Mouse (Mus musculus) kidney, adult 11 months (tissue): ENCODE results near the gene 4930432M17Rik.

Experiments
- DNase-seq: peaks from one replicate; pipeline ENCODE4 v3.0.0; 2022

Gene 4930432M17Rik

DNA sequence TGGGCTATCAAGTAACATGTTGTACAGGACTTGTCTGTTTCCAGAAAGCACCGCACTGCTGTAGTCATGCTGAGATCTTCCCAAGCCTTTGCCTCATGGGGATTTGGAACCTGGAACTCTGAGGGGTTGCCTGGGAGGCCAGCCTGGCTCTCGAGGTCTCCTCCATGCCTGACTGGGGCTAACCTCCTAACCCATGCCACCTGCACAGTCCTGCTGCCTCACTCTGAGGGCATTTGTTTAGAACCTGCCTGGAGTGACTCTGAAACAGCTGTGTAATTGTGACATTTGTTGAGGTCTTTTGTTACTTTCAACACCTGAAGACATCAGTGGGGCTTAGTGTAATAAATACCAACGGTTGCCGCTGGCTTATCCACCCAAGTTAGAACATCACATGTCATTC lies 41.7 kb downstream of the 4930432M17Rik start:
- DNase-seq: no peak

DNA sequence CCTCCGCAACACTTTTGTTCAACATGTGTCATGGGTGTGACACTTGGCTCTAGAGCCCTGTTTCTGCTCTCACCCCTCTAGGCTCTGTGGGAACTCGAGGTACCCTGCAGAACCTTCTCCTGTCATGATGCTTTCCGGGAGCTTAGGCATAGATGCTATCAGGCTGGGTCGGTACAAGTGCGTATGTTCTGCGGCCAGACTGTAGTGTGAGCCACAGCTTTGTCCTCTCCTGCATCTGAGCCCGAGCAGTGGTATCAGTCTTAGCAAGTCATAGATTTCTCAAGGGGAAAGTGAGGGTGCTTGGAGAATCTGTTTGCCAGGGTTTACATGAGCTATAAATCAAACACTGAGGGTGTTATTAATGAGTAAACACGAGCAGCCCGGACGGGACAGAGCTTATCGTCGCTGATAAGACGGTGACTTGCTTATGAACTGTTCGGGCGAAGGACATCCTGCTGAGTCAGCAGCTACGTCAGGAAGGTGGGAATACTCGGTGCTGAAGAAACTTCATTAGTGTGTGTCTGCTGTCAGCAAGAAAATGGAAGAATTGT lies 42.7 kb downstream of the 4930432M17Rik start:
- no peak for DNase-seq

DNA sequence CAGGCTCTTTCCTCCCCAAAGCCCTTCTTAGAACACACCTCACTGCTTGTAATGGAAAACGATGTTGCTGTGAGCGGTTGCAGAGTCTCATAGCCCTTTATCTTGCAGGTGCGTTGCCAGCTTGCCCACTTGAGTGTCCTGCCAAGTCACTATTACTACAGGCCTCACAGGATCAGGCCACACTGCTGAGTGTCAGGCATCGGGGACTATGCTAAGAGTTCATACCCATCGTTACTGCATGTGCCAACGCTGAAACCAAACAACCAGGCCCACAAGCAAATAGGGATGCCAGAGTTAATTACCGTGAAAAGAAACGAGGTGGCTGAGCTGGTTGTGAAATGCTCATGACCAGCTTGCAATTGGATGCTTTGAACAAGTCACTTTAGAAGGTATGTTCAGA lies 43.3 kb downstream of the 4930432M17Rik start:
- DNase-seq: peak; percentile 55

DNA sequence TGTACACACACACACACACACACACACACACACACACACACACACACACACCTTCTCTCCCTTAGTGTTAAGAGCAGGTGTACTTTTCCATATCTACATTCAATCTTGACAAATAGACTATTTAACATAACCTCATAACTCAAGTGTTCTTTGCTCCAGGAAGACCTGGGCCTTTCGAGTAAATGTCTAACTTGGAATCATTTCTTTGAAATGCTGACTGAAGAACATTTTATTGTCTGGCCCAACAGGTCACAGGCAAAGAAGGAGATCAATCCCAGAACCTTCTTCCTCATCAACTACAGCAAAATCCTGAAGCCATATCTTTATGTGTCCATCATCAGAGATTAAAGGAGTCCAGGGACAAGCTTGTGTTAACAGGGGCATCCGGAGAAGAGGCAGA lies 43.9 kb downstream of the 4930432M17Rik start:
- DNase-seq: no peak

DNA sequence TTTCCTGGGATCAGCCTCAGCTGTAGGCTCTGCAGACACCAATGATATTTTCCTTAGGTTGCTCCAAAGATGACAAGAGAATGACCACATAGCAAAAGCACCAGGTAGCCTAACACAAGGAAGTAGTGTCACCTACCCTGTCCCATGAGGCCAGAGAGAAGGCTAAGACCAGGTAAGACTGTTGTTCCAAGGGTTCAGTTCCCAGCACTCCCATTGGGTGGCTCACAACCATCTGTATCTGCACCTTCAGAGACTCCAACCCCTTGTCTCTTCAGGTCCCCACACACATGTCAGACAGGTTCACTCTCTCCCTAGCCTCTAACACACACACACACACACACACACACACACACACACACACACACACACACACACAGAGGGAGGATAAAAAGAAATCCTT lies 44.8 kb downstream of the 4930432M17Rik start:
- no peak for DNase-seq

DNA sequence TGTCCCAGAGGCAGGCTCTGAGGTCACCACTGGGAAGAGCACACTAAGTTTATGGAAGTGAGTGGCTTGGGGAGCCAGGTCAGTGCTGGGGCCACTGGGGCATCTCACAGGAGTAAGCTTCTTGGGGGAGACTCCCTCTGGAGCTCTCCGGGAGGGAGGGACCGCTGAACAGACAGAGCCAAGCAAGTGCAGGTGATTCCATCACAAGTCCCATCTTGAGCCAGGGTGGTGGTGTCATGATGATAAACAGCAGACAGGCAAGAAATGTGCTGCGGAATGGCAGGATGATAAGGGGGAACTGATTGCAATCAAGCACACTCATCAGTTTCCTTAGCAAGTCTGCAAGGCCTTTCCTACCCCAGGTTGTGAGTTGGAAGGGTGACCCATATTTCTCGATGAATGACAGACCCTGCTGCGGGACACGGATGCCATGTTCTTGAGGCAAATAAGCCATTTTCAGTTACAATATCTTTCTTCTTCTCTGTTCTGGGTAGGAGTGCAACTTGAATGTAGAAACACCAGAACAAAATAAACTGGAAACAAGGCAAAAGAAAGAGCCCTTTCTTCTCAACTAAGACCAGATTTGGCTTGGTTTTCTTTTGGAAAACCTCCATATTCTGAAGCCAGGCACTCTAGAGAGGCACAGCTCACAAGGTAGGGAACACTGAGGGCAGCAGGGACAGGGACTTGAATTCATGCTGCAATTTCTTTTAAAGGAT lies 45.3 kb downstream of the 4930432M17Rik start:
- no peak for DNase-seq

DNA sequence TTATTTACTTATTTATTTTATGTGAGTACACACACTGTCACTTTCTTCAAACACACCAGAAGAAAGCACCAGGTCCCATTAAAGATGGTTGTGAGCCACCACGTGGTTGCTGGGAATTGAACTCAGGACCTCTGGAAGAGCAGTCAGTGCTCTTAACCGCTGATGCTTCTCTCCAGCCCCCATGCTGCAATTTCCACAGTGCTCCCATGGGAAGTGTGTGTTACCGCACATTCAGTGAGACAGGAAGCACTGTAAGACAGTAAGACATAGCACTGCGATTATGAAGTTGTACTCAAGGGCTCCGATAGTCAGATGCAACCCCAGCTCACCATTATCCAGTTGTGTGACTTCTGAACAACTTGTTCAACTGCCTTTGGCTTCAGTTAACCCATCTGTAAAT lies 45.9 kb downstream of the 4930432M17Rik start:
- DNase-seq: no peak

DNA sequence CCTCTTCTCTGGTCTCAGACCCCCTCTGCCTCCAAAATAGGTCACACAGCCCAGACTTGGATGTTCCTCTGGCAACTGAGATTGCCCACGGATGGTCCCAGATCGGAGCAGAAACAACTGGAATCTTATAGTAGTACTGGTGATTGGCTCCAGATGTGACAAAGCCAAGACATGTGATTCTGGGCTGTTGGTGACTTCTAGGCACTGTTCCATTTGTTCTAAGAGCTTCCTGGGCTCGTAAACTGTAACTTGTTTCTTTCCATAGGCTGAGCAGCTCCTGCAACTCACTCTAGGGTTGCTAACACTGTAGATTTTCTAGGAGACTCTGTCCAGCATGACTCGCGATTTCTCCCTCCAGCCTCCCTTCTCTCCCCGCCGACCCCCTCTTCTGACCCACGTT lies 48.1 kb downstream of the 4930432M17Rik start:
- no peak for DNase-seq

DNA sequence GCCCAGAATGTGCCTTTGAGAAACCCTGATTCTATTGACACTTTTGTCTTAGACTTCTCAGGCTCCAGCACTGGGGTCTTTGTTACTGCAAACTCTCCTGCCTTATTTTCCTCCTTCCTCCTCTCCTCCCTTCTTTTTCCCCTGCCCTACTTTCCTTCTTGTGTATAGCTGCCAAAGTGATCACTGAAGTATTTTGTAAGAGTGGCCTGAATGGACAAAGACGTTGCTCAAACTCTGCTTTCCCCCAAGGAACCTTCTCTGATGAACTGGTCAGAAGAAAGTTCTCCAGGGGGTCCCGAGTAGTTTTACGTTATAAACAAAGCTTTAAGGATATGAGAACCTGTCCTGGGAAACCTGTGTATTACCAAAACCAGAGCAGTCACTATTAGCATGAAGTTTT lies 49.1 kb downstream of the 4930432M17Rik start:
- no peak for DNase-seq

DNA sequence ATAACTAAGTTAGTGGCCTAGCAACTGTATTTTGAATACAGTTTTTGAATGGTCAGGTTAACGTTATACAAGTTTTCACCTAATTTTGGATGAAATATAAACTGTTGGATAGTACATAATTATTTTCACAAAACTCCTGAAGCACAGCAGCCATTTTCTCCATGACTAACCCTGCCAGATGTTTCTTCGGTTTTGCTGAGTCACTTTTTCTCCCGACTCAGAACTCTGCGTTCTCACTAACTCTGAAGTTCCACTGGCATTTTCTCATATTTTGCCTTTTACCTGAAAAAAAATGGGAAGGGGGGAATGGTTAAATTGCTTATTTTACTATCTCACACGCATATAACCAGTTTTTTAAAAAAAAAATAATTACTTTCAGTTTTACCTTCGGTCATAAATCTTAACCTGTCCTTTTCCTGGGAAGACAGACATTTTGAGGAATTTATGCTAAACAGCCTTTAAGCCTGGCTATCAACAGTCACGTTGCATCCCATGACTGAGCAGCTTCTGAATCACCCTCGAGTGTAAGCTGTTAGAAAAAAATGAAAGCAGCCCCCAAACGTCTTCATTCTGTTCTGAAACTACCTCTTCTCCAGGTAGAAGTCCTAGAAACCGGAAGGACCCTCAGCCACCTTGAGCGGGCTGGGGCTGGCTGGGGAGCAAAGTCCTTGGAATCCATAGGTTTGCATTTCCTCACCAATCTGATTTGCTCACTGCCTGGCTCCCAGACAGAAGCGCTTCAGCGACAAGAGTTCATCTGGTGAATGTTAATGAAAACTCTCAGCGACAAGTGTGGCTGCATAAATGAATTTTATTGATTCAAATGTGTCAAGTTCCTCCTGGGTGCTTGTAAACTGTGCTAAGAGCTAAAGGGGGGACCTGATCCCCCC lies 50.5 kb downstream of the 4930432M17Rik start:
- no peak for DNase-seq

DNA sequence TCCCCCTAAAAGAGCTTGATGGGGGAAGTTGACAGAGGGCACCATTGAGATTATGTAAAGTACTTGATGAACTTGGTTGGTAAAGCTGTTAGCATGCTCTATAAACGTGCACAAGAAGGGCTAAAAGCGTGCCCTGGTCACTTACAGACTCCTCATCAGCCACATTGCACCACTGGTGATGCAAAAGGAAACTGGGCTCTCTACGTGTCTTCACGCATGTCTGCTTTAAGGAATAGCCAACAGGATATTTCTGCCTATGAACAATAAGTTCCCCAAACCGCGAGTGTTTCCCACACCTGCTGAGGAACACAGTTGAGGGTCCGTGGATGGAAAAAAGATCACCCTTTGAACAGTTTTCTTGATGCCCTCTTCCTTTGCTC lies 51.1 kb downstream of the 4930432M17Rik start:
- no peak for DNase-seq

DNA sequence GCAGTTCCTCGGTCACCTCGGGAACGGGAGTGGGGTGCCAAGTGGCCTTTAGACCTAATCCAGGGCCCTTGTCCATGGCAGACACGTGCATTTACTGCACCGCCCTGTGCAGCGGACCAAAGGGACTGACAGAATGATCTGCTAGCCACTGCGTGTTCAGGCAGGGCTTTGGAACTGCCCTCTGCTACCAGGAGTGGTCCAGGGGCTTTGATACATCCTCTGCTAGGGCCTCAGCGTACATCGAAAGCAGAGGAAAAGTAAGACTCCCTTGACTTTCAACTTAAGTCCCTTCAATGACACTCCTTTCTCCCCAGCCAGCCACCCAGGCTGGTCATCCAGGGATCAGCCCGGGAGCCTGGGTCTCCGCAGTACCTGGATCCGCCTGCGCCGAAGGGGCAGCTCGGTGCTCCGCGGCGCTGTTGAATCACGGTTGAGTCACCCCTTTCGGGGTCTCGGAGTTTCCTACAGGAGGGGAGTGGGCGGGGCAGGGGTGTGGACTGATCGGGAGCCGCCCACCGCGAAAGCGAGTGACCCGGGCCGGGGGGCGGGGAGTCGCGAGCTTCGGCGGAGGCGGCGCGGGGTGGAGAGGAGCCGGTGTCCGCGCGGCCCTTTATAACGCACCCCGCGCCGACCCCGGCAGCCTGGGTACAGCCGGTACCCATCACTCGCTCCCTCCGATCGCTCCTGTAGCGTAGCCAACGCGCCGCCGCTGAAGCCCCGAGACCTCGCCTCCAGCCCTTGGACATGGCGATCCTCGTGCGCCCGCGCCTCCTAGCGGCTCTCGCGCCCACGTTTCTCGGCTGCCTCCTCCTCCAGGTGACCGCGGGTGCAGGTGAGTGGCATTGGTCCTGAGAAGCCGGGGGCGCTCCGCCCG lies 52.6 kb downstream of the 4930432M17Rik start, which contains the start of gene F3:
F3 (plus strand) TSS at position 567 of the 874 bp plus-strand sequence.
- DNase-seq: peak; percentile 92

DNA sequence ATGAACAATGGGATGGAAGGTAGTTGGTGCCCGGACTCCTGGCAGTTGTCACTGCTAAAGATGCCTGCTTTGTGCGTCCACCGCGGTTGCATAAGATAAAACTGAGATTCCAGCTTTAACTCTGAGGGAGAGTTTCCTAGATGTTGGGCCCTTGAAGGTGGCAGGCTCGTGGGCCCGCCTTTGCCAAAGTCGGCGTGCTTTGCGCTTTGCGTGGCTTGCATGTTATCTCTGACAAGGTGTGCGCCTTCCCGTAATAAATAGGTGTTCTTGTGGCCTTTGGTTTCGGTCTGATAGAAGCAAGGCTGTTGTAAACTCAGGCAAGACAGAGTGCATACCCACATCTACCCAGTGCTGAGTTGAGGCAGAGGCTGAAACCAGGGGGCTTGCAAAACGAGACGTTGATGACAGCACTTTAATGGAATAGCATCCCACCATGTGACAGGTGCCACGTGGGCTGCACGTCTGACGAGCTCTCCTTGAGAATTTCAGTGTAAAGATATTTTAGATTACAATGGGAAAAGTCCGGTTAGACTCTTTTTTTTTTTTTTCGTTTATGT lies 53.5 kb downstream of the 4930432M17Rik start:
- DNase-seq: no peak

DNA sequence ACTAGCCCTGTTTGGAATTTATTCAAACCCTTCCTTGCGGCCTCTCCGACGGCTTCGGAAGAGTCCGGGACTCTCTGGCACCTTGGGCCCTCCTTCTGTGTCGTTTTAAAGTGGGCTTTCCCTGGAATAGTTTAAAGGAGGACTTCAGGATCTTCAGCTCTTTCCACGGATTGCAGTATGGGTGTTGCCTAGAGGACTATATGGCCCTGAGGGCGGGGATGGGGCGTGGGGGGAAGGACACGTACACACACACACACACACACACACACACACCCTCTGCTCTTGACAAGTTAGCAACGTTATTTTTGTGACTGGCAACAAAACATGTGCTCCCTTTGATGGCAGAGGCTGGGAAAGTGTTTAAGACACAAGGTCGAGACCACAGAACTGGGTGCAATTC lies 54.0 kb downstream of the 4930432M17Rik start:
- no peak for DNase-seq

DNA sequence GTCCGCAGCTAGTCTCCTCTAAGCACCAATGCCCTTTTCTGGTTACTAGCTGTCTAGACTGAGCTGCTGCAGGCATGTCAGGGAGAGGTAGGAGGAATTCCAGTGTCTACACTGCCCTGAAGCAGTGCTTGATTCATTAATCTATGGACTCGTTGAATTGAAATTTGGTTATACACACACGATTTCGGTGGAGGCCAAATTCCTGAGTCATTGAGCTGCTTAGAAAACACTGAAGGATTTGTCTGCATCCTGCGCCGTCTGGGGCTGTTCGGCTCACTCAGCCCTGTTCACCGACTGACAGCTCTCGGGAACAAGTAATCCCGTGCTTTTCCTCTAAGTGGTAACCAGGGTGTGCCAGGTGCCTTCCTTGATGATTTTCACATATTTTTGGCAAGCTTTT lies 55.1 kb downstream of the 4930432M17Rik start:
- DNase-seq: no peak

DNA sequence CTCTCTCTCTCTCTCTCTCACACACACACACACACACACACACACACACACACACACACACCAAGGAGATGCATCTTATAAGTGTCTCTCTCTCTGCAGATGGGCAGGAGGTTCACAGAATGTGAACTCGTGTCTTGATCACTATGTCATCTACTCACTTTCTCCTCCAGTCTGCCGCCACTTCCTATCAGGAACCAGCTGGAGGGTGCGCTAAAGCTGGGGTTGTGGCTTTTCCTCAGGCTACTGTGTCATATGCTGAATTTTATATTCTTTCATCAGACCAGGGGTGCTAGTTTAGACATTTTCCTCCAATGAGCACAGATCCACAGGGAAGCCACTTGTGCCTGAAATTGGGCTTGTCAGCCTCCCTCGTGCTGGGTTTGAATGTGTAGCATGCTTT lies 59.1 kb downstream of the 4930432M17Rik start:
- DNase-seq: no peak
